20 mouse cellular contexts compared by ENCODE assay signal in genomic region chr19:5990921-5991320, GRCm38 (mm10). TPM values are rescaled to one million over a fixed set of nuclear protein-coding genes. Genes with fewer than 3 reads are reported as not detected.
"Had no signal": no experiment of that assay in that cellular context is flagged by ENCODE, and none has a peak within 500 bp of the region (broad histone marks: within the 10 kb centered on the region; RNA-seq: fewer than 3 reads in every experiment).

No protein-coding gene starts in this region.

- H3K36me3 ChIP-seq: midbrain, embryonic 12.5 days; neural tube, embryonic 15.5 days had no signal

- H3K4me3 ChIP-seq: kidney, embryonic 15.5 days; liver, embryonic 12.5 days; lung, embryonic 15.5 days; midbrain, embryonic 12.5 days; neural tube, embryonic 15.5 days had no signal

- H3K4me2 ChIP-seq: kidney, embryonic 15.5 days; liver, embryonic 12.5 days; lung, embryonic 15.5 days; midbrain, embryonic 12.5 days; neural tube, embryonic 15.5 days had no signal

- H3K9ac ChIP-seq: kidney, embryonic 15.5 days; liver, embryonic 12.5 days; lung, embryonic 15.5 days; midbrain, embryonic 12.5 days; neural tube, embryonic 15.5 days had no signal

- DNase-seq: kidney, adult 2 months; left cerebral cortex, postnatal 4 days; right cerebral cortex, postnatal 14 days; thymus, postnatal 4 days had no signal

- ATAC-seq: liver, embryonic 12.5 days; midbrain, embryonic 16.5 days had no signal

- H3K9me3 ChIP-seq: kidney, embryonic 15.5 days; liver, embryonic 12.5 days; lung, embryonic 15.5 days; midbrain, embryonic 12.5 days; neural tube, embryonic 15.5 days had no signal

- H3K27ac ChIP-seq: kidney, embryonic 15.5 days; liver, embryonic 12.5 days; lung, embryonic 15.5 days; midbrain, embryonic 12.5 days; neural tube, embryonic 15.5 days had no signal

- H3K27me3 ChIP-seq: kidney, embryonic 15.5 days; liver, embryonic 12.5 days; lung, embryonic 15.5 days; midbrain, embryonic 12.5 days; neural tube, embryonic 15.5 days had no signal

RNA-seq across cellular contexts. Expression of gene Slc22a20, which starts 5.0 kb away (rescaled TPM):
- total RNA-seq: layer of hippocampus, adult 8-10 months; layer of hippocampus, postnatal 14 days; left cerebral cortex, adult 18-20 months; left cerebral cortex, postnatal 10 days; left cerebral cortex, postnatal 4 days; megakaryocyte-erythroid progenitor cell, adult 5-6 weeks had no signal
- polyA plus RNA-seq: kidney, adult 2 months; kidney, embryonic 15.5 days; large intestine, adult 2 months; limb, embryonic 14.5 days; liver, embryonic 12.5 days; lung, embryonic 15.5 days; midbrain, embryonic 12.5 days; midbrain, embryonic 16.5 days; neural tube, embryonic 11.5 days; neural tube, embryonic 15.5 days; stomach, embryonic 16.5 days; thymus, postnatal 0 days had no signal
